Mouse (Mus musculus) ES-E14 (cell line): ENCODE data around the gene Nsun7.

Experiments
- CHD2 ChIP-seq: IDR thresholded peaks from 2 replicates; pipeline ENCODE4 v1.6.1; 2014; ENCODE audit warnings: mild to moderate bottlenecking, low read depth, low read length, inconsistent platforms
- ZC3H11A ChIP-seq: IDR thresholded peaks from 2 replicates; pipeline ENCODE4 v1.6.1; 2012; ENCODE audit warnings: low read depth, mild to moderate bottlenecking, inconsistent platforms, low read length, borderline replicate concordance
- ZNF384 ChIP-seq: IDR thresholded peaks from 2 replicates; pipeline ENCODE4 v1.6.1; 2012; ENCODE audit warnings: low read depth, low read length, inconsistent platforms

DNA sequence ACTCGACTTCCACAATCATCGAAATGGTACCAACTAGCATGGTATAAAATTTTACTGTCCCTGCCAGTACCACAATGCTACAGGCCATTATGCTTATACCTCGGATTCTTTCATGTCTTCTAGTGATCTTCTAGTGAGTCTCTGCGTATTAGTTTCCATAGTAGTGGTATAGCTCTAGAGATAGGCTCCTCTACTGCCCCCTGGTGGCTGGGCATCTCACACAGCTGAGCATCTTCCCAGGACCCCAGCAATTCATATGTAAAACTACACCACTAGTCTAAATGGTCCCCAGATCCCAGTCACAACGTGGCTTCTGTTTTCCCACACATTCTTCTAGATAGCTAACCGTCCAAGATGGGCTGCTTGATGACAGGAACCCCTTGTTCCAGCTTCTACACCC, 59.6 kb downstream of the Nsun7 start:
- TF ChIP-seq CHD2, result no peak
- no peak for TF ChIP-seq ZNF384
- no peak for TF ChIP-seq ZC3H11A
